Mouse (Mus musculus) right cerebral cortex, postnatal 10 days (tissue): ENCODE results near the gene Slc25a21.

Experiments used
- DNase-seq, 2 experiments: peaks; one replicate each; pipeline ENCODE4 v3.0.0; 2021; ENCODE audit warnings: low spot score in 2 of 2

Slc25a21 gene

DNA sequence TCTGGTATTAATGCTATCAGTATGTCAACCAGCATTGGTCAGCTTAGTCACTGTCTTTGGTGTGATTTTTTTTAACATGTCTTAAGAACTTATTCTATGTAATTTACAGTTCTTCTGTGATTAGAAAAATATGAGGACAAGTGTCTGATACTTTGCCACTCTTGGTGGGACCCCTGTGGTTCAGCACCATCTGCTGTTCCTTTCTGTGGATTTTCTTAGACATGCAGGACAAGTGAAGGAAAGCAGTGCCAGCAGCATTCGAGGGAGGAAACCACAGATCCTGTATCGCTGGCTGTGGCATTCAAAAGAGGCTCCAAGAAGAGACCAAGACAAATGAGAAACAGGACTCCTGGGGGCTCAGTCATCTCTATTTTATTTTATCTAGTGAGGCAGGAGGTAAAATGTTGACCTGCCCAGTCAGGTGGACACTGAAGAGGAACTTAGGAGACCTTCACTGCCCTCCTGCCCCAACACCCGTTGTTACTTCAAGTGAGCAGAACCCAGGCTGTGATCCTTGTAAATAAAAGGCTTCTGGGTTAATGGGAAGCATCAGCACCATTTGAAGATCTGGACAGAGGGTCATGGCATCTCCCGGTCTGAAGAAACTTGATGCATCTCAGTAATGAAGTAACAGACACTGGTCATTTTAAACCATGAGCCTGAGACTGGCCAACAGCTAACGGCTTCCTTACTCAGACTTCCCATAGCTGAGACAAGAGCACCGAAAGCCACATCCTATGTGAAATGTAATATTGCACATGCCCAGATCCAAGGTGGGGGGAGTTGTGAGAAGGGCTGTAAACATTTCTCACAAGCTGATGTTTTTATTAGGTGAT lies 306.2 kb downstream of the Slc25a21 start:
- no peak for DNase-seq

- DNase-seq = no peak
Measured at GRCm38 (mm10) chr12:56877796-56878195, 319.5 kb downstream of the Slc25a21 start.

DNA sequence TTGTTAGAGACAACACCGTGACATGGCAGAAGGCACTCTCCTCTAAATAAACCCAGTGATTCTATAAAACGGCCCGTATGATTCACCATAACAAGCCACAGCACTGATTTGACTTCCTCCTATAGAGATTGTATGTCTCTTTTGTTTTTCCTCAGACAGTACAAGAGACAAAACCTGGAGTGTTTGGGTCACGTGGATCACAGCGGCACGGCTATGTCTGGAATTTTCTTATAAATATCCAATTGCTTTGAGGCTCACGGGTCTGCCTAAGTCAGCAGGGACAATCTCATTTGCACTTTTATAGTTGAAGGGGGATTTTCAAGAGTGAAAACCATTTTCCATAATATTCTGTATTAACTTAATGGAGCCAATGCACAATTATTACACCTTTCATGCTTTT lies 320.7 kb downstream of the Slc25a21 start:
- DNase-seq = no peak

DNA sequence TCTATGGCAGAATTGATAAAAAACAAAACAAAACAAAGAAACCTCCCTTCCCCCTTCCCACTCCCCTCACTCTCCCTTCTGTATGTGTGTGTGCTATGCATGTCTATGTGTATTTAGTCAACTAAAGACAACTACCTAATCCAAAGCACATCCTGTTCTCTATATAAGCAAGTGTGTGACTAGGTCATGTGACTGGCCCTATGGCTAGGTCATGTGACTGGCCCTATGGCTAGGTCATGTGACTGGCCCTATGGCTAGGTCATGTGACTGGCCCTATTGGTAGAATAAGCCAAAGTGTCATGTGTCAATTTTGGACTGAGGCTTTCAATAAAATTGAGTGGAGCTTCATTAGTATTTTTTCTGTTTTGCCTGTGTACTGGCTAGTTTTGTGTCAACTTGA lies 324.1 kb downstream of the Slc25a21 start:
- DNase-seq = no peak

DNA sequence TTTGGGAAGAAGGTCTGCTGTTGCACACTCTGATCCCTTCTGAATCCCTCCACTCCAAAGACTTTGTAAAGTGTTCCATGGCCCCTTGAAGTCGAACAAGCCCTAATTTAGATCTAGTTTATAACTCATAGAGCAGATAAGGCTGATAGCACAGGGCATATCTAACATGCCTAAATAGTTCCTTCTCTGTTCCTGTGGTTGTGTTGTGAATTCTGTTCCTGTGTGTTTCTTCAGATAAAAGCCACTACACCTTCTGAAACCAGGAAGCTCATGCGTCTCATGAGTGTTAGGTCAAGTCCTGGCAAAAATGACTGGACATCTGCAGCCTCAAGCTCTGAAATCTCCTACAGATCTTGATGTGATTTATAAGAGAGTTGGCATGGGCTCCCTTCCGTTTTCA lies 326.7 kb downstream of the Slc25a21 start:
- DNase-seq = no peak

DNA sequence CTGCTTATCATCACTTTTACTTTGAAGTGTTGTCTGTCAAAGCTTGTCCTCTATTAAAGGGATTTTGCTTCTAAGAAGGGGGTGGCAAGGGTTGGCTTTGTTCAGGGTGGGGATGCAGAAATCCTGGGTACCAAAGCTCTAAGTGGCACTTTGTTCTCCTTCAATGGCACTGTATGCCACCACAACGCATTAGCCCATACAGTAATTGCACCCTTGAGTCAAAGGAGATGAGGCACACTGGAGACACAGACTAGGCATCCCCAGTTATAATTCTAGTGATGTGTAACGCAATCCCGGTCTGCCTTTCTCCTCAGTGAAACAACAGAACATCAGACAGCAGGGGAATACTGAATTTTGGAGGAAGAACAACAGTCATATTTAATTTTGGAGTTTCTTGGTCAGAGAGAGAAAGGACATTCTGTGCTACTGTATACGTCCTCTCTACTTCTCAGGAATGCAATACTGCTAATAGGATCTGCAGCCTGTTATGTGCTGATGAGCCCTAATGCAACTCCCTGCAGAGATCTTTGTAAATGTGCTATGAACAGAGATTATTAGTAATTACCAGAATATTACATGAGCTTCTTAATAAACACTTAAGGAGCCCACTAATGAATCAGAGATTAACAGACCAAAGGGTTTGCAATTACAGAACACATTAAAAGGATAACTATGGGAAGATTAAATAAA lies 333.3 kb downstream of the Slc25a21 start:
- no peak for DNase-seq

DNA sequence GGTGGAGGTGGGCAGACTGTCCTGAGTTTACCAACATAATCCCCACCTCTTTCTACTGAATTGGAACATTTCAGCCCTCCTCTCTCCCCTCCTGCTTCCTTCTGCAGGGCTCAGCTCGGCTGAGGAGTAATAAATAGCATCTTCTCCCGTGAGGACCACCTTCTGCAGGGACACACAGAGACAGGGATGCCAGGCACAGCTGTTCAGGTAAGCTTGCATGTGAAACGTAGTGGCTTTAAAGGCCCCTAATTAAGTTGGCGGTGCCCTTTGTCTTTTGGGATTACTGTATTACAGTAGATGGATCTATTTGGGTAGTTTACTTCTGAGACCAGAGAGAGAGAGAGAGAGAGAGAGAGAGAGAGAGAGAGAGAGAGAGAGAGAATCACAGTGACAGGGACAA lies 344.6 kb downstream of the Slc25a21 start:
- no peak for DNase-seq

DNA sequence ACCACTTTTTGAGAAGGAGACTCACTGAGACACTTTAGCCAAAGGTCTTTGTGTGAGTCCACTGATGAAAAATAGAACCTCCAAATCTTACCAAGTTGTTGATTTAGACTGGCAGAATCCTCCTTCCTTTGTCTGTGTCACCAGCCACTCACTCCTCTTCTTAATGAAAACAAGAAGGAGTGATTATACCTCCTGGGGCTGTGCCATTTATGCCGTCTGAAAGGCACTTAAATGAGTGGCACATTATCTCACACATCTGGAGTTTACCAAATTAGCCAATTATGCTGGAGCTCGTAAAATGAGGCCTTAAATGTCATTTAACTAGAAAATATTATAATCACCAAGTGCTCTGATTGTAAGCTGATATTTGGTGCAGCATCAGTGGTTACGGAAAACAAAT lies 345.8 kb downstream of the Slc25a21 start:
- no peak for DNase-seq

DNA sequence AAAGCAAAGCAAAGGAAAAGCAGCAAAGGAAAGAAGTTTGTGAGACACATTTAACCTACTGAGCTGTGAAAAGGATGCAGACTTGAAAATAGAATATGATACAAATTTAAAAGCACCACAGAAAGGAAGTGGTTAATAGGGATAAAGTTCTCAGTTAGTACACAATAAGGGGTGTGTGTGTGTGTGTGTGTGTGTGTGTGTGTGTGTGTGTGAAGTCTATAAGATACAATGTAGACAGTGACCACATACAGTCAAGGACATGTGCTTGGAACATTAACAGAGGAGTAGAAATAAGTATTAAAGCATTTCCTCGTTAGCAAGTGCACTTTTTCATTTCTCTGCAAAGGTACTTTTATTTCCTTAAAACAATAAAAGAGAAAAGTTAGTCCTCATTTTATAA lies 367.3 kb downstream of the Slc25a21 start:
- no peak for DNase-seq

DNA sequence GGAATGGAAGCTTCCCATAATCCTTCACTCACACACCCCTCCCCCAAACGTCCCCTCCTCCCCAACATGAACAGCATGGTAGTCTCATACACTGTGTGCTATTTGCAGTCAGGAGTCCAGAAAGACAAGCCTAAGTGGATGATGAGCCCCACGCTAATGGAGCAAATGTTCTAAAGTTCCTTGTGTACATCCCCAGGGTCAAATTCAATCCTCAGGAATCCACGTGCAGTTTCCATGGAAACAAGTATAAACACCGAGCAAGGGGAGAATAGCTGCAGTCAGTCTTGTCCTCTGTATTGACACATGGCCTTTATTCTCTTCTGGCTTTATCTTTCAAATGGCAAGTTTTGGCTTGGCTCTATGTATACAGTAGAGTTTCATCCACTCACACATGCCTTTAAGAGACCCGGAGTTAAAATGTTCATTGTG lies 367.8 kb downstream of the Slc25a21 start:
- peak; percentile 26 for DNase-seq

GRCm38 (mm10) chr12:56827808-56828384 lies 369.4 kb downstream of the Slc25a21 start:
- no peak for DNase-seq

DNA sequence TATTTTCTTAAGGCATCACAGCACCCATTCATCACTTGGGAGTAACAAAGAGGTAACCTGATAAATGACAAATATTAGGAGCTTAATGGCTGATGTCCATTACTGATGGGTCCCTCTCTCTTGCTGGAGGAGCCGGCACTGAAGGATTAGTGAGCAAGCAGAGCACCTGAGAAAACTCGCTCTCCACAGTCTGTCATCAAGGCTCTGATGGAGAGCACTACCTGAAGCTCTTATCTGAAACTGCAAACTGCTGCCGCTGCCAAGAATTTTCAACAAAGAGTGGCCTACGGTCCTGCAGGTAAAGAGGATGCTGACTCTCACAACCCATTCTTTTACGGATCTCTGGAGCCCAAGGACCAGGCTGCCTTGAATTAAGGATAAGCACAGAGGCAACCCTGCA lies 372.6 kb downstream of the Slc25a21 start:
- DNase-seq = no peak

DNA sequence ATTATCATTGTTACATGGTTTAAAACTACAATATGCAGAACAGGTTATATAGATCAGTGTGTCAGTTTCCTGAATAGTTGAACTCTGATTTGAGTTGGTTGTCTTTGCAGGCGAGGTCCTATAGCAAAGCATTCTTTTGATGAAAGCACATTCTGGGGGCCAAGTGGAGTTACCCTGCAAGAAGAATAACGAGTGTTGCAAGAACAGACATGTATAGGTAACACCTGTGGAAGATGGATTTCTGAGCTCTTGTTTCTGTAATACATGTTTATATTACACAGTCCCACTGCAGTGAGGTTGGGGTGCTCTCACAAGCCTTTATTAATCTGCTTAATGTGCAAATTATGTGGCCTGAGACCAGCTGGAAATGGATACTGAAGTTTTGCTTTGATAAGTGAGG lies 375.1 kb downstream of the Slc25a21 start:
- no peak for DNase-seq

GRCm38 (mm10) chr12:56820604-56821003 lies 376.7 kb downstream of the Slc25a21 start:
- DNase-seq = no peak

DNA sequence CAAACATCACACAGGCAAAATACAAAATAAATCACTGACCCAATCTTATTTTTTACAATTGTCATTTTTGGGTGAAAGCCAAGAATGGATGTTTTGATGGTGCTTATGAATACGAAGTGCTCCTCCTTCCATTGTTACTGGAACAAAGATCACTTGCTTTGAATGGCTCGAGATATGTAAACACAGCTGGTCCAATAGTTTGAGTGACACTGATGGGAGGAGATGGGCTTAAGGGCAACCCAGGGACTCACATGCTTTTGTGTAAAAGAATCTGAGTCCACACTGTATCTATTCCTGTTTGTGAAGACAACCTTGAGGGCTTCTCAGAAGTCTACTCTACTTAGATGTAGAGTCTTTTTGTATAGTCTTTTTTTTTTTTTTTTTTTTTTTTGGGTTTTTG lies 389.8 kb downstream of the Slc25a21 start:
- DNase-seq = no peak

DNA sequence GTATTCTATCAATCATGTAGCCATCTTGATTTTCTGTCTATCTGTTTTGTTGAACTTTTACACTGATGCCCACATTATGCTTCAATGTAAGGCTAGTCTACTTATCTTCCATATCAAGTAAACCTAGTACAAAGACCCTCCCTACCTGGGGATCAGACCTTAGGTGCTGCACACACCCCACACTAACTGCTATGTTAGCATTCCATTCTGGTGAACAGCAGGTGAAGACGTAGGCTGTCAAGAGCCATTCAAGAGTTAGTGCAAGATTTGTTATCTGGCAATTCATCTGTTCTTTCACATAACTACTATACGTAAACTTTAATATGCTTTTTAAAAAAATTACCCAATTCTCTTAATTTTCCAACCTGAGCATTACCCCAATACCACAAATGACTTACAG lies 390.2 kb downstream of the Slc25a21 start:
- DNase-seq = no peak

DNA sequence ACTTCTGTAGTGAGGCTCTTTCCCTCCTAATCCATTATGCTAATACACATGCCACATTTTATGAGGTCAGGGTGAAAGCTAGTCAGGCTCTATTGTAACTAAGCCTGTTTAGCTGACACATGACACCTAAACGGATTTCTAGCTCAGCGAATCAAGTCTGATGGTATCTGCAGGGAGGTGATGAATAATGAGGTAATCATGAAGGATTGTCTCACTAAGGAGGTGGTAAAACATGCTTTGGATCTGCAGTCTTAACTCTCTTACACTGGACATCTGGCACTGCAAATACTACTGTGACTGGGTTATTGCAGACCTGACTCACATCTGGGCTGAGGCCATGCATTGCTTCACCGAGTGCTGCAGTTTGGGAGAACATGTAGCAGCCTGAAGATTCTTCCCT lies 392.8 kb downstream of the Slc25a21 start:
- DNase-seq = no peak

- DNase-seq = no peak
Measured at GRCm38 (mm10) chr12:56798641-56799415, 398.4 kb downstream of the Slc25a21 start.

- no peak for DNase-seq
Measured at GRCm38 (mm10) chr12:56789236-56789635, 408.0 kb downstream of the Slc25a21 start.

DNA sequence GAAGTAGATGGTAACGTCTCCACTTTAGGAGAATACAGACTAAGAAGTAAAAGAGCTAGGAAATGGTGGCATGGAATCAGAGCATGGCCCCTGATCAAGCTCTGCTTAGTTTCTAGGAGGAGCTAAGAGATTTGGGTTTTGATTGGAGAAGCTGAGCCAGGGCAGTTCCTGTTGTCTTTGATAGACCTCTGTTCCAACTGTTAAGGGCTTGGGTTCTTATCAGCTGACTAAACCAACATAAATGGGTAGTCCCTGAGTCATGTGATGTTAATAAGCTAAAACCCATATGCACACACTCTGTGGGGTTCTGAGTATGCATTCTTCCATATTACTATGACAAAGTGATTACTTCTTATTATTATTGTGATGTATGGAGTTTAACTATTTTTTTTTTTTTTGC lies 412.0 kb downstream of the Slc25a21 start:
- no peak for DNase-seq

DNA sequence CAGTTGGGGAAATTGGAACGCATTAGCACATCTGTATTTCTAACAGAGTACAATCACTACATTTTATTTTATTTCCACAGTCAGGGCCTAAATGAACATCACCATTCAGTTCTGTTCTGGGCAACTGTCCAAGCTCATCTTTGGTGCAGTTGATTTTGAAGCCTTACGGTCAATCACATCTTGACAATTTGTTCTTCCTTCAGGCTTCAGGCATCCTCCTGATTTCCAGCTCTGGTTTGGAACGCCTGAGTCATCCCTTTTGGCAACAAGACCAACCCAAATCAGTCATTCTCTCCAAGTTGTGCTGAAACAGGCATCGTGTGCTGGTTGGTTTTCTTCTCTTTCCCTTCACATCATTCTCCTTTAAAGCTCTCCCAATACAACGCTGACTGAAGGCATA lies 416.1 kb downstream of the Slc25a21 start:
- peak in 1 of 2 experiments; percentile 25 for DNase-seq

- no peak for DNase-seq
Measured at GRCm38 (mm10) chr12:56779621-56780020, 417.7 kb downstream of the Slc25a21 start.
